Mouse (Mus musculus): Measurements from ENCODE around the gene Eed. TPM values are rescaled to one million over a fixed set of nuclear protein-coding genes. Genes with fewer than 3 reads are reported as not detected.

Gene Eed
- 168 TPM for polyA plus RNA-seq (2014; fragmentation: Illumina TruSeq; extraction: RNeasy Lipid Tissue Mini Kit (QIAGEN cat#74804); ENCODE audit: low replicate concordance)

DNA sequence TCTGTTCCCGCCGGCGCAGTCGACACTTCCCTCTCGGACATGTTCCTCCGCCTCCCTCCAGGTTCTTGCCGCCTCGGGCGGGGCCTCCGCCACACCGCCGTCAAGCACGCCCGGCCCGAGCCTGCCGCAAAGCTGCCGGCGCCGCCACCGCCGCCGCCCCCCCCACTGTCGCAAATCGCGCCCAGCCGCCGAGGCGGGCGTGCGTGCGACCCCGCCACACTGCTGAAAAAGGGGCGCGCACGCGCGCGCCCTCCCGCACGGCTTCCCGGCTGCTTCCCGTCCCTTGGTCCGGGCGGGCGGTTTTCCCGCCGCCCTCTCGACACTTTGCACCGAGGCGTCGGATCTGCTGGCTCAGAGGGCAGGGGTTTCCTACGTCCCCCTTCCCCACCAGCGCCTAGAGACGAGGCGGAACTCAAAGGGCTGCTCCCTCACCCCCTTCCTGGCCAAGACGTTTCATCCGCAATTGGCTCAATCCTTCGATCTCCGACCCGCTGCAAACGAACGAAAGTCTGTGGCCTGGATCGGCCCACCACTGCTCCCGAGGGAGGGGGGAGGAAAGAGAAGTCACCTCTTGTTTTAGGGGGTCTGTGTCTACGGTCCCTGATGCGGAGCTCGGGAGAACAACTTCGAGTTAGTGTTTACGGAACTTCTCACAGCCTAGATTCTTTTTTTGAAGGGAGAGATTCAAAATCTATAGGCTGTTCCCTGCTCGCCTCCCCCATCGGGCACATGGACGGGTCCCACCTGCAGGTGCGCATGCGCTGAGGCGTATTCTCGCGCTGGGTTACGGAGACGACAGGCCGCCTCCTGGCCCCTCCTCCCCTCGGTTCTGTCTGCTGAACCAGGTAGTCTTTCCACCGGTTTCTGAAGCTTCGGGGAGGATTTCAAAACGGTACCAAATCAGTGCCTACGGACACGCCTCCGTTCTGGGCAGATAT is at the start of gene Eed:
Gene Eed (minus strand): TSS at position 499 of the 938 bp plus-strand sequence.

DNA sequence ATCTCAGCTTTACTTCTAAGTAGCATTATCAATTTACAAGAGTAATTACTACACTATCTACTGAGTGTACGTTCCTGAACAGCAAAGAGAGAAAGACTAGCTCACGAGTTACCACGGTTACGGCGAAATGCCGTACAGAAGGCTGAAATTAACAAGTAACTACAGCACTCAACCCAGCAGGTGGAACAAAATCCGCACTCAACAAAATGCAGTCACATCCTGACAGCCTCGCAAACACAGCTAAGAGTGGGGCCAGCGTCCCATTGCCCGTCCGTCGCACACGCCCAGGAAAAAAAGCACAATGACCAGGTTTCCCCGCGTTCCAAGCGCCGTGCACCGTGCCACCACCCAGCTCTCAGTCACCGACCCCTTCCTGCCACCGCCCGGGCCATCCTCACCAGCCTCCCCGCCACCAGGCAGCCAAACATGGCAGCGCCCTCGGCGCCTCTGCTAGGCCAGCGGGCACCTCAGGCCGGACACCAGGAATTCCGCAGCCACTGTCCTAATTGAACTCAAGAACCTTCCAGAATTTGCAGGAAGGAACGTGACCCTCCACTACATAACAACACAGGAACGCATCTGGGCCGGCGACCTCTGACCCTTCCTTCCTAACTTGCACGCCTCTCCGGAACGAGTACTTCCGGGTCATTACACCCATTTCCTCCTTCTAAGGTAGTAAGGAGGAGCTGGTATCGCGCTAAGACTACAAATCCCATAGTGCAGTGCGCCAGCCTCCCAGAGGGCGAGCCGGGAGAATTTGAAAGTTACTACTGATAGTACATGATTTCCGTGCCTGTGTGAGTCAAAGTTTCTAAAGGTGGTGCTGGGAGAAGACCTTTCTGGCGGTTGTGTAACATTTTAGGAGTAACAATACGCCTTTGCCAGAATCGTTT is 40.0 kb downstream of the Eed start, which contains the start of gene Hikeshi:
Gene Hikeshi (minus strand): TSS at position 634 of the 893 bp plus-strand sequence.

Other genes with a start within 250 kb of the Eed start
- gene Ccdc81, start 77.4 kb downstream of the Eed start, polyA plus RNA-seq (2014; fragmentation: Illumina TruSeq; extraction: RNeasy Lipid Tissue Mini Kit (QIAGEN cat#74804); ENCODE audit: low replicate concordance): 0.15 TPM
- 93.4 TPM for gene Hikeshi, start 39.8 kb downstream of the Eed start, polyA plus RNA-seq (2014; fragmentation: Illumina TruSeq; extraction: RNeasy Lipid Tissue Mini Kit (QIAGEN cat#74804); ENCODE audit: low replicate concordance)
- 930 TPM for gene Picalm, start 149.2 kb upstream of the Eed start, polyA plus RNA-seq (2014; fragmentation: Illumina TruSeq; extraction: RNeasy Lipid Tissue Mini Kit (QIAGEN cat#74804); ENCODE audit: low replicate concordance)

All from small intestine, adult 10 weeks (tissue).